Mouse (Mus musculus): Measurements from ENCODE around the gene Srm.
A peak's percentile ranks its signal among the peaks of the same experiment; 100 is the strongest.

DNA sequence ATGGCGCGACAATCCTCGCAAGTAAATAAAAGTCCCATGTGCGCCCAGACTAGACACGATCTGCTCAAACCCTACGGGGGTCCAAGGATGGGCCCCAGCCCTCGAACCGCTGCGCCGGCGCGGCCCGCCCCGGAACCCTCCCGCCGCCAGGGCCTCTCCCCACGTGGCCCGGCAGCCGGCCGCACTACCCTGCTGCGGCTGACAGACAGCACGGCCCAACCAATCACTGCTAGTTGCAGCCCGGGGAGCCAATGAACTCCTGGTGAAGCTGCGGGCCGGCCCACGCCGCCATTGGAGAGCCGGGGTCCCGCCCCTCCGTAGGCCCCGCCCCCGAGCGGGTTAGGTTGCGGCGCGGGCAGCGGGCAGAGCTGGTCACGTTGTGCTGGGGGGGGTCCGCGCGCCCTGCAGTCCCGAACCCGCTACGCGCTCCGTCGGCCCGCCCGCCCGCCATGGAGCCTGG, at the start of gene Srm:
- TF ChIP-seq CHD1 (IDR thresholded peaks at IDR 0.05; ENCODE audit: low read depth, low read length) (no peak; the same call in 1 of the 2 replicates), EP300 (IDR thresholded peaks at IDR 0.05; ENCODE audit: low read depth in 1 of 2, low read length in 2 of 2) (peak in 1 of 2 experiments; percentile 22; a peak in 1 of 4 replicates), CTCF (IDR thresholded peaks at IDR 0.05 in 2 of 3, conservative IDR thresholded peaks at IDR 0.05 in 1 of 3; ENCODE audit: control insufficient read depth in 1 of 3, insufficient read depth in 1 of 3, low read depth in 2 of 3, low read length in 3 of 3, poor library complexity in 1 of 3, severe bottlenecking in 1 of 3) (no peak), MAX (IDR thresholded peaks at IDR 0.05; ENCODE audit: low read length) (peak; percentile 97), TAL1 (IDR thresholded peaks at IDR 0.05; ENCODE audit: low read length) (no peak), MYB (IDR thresholded peaks at IDR 0.05; ENCODE audit: low read depth, low read length) (no peak), NRF1 (IDR thresholded peaks at IDR 0.05; ENCODE audit: insufficient read depth, low read depth, low read length, poor library complexity, severe bottlenecking) (peak; percentile 79), USF1 (IDR thresholded peaks at IDR 0.05; ENCODE audit: low read depth, low read length) (peak; percentile 95), USF2 (IDR thresholded peaks at IDR 0.05; ENCODE audit: borderline replicate concordance in 1 of 2, insufficient read depth in 1 of 2, low read depth in 1 of 2, low read length in 2 of 2) (peak in 1 of 2 experiments; percentile 64; a peak in 1 of 4 replicates), SIN3A (IDR thresholded peaks at IDR 0.05; ENCODE audit: low read length) (peak; percentile 62), ELF1 (IDR thresholded peaks at IDR 0.05; ENCODE audit: low read depth, low read length) (peak; percentile 68), POLR2AphosphoS2 (IDR thresholded peaks at IDR 0.05; ENCODE audit: low read length) (no peak; the same call in 1 of the 2 replicates)

Measured in MEL (cell line).